Mouse (Mus musculus) small intestine, adult 10 weeks (tissue): ENCODE measurements around the gene Slirp. TPM values are rescaled to one million over a fixed set of nuclear protein-coding genes. Genes with fewer than 3 reads are reported as not detected.

ENCODE experiments used
- polyA plus RNA-seq: library from polyadenylated mRNA; stranded (reverse); fragments of 350-450 nt; fragmentation: Illumina TruSeq; extraction: RNeasy Lipid Tissue Mini Kit (QIAGEN cat#74804); gene quantifications from one replicate; pipeline ENCODE4 v1.2.3, GENCODE M21; 2014; ENCODE audit warnings: low replicate concordance

Slirp gene
- 136 TPM for polyA plus RNA-seq

GRCm38 (mm10) chr12:87443700-87444122 is at the start of gene Slirp, which contains the start of gene Alkbh1:
Gene Slirp, plus strand, starts transcription at chr12:87443896.
Gene Alkbh1, minus strand, starts transcription at chr12:87444017.

DNA sequence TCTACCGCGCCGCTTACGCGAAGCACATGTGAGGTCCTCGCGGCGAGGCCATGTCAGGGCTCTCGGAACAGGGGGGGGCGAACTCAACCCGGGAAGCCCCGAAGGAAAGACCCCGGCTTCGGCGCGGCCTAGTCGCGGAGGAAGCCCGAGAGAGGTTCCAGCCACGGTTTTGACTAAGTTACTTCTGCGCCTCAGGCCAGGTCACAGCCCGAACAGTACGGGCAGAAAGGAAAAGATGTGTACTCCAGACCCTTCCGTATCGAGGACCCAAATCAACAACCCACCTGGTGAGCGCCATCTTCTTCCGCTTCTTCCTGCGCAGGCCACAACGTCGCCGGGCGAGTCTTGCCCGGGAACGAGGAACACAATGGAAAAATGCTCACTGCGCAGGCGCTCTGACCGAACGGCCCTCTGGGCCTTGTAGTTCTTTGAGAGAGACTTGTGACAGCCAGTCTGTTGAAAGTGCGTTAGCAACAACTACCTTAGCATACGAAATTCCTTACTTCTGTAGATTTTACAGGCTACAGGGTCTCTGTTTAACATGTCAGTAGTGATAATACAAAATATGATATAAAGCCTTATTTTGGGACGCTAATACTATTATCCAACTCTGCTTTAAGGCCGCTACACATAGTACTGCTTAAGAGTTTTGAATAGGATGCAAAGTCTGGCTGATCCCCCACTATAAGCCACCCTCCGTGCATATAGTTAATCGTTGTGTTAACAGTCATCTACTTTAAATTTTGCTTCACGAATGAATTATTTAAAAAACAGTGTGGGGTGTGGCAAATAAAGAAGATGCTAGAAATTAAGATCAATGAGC is 28.5 kb downstream of the Slirp start, which contains the start of gene Snw1:
Gene Snw1, minus strand, starts transcription at position 311 of the 823 bp plus-strand sequence.

GRCm38 (mm10) chr12:87494421-87494820 is 50.7 kb downstream of the Slirp start, which contains the start of gene Gm5788:
Gene Gm5788, plus strand, starts transcription at chr12:87494721.

Other genes starting within 250 kb of the Slirp start
- gene Samd15, start 244.2 kb upstream of the Slirp start, polyA plus RNA-seq, result not detected
- 5.0 TPM for gene Tmed8, start 243.4 kb upstream of the Slirp start, polyA plus RNA-seq
- 1.2 TPM for gene Noxred1, start 205.2 kb upstream of the Slirp start, polyA plus RNA-seq
- gene Vipas39, start 177.6 kb upstream of the Slirp start, polyA plus RNA-seq, result 17.3 TPM
- 57.7 TPM for gene Ahsa1, start 177.4 kb upstream of the Slirp start, polyA plus RNA-seq
- not detected for gene Ism2, start 144.2 kb upstream of the Slirp start, polyA plus RNA-seq
- 289 TPM for gene Sptlc2, start 55.5 kb upstream of the Slirp start, polyA plus RNA-seq
- 18.1 TPM for gene Alkbh1, start 121 bp downstream of the Slirp start, polyA plus RNA-seq
- 59.3 TPM for gene Snw1, start 28.4 kb downstream of the Slirp start, polyA plus RNA-seq
- gene Gm5788, start 50.8 kb downstream of the Slirp start, polyA plus RNA-seq, result not detected
- gene Gm8300, start 70.4 kb downstream of the Slirp start, polyA plus RNA-seq, result not detected
- not detected for gene Oog1, start 158.8 kb downstream of the Slirp start, polyA plus RNA-seq
- gene Gm4027, start 175.0 kb downstream of the Slirp start, polyA plus RNA-seq, result not detected
- gene Gm16381, start 200.7 kb downstream of the Slirp start, polyA plus RNA-seq, result not detected